Mouse (Mus musculus) hindbrain, embryonic 14.5 days (tissue): ENCODE measurements around the gene Fign. TPM values are rescaled to one million over a fixed set of nuclear protein-coding genes. Genes with fewer than 3 reads are reported as not detected.
A peak's percentile ranks its signal among the peaks of the same experiment; 100 is the strongest.

ENCODE experiments used
- ATAC-seq: fragments of 200-750 bp; cut with Nextera tagmentation; 2 replicates; pipeline ENCODE4 v1.8.0; 2017; ENCODE audit warnings: moderate number of reproducible peaks, mild to moderate bottlenecking, moderate TSS enrichment, moderate library complexity; ENCODE audit not compliant: low FRiP score
- DNase-seq: peaks from one replicate; pipeline ENCODE4 v3.0.0-alpha.2; 2015; ENCODE audit warnings: low spot score
- H3K27ac ChIP-seq: fragments of 300-500 bp; sonication (generic); 2 replicates; pipeline ENCODE4 v1.5.1; 2014; ENCODE audit warnings: mild to moderate bottlenecking, moderate library complexity
- H3K27me3 ChIP-seq: fragments of 300-500 bp; sonication (generic); 2 replicates; pipeline ENCODE4 v1.6.1; 2014; ENCODE audit warnings: mild to moderate bottlenecking, low read length, mixed read lengths; ENCODE audit not compliant: control insufficient read depth, insufficient read depth
- H3K36me3 ChIP-seq: fragments of 300-500 bp; sonication (generic); replicated peaks from 2 replicates; pipeline ENCODE4 v1.6.1; 2014; ENCODE audit not compliant: control insufficient read depth, insufficient read depth
- H3K4me1 ChIP-seq: fragments of 300-500 bp; sonication (generic); replicated peaks from 2 replicates; pipeline ENCODE4 v1.6.1; 2014; ENCODE audit warnings: antibody characterized with exemption, low read length, mixed read lengths; ENCODE audit not compliant: control insufficient read depth, insufficient read depth
- H3K4me2 ChIP-seq: fragments of 300-500 bp; sonication (generic); replicated peaks from 2 replicates; pipeline ENCODE4 v1.6.1; 2014; ENCODE audit warnings: mild to moderate bottlenecking, moderate library complexity
- H3K4me3 ChIP-seq: fragments of 300-500 bp; sonication (generic); replicated peaks from 2 replicates; pipeline ENCODE4 v1.5.1; 2014; ENCODE audit warnings: mild to moderate bottlenecking, low read length
- H3K9ac ChIP-seq: fragments of 300-500 bp; sonication (generic); 2 replicates; pipeline ENCODE4 v1.6.1; 2014
- H3K9me3 ChIP-seq: fragments of 300-500 bp; sonication (generic); 2 replicates; pipeline ENCODE4 v1.6.1; 2016; ENCODE audit warnings: low read length; ENCODE audit not compliant: control insufficient read depth
- whole genome bisulfite sequencing: fragments of 180-500 bp; shearing (Covaris S2); extraction: QIAGEN DNeasy Blood & Tissue Kit; methylation state at CpG from one replicate; pipeline ENCODE4 v1.1.7; 2014; 5-methylcytosine and 5-hydroxymethylcytosine counted together
- polyA plus RNA-seq: library from polyadenylated mRNA; unstranded; fragments of >200 nt; fragmentation: Nextera tagmentation; extraction: Ambion mirVana; gene quantifications from 2 replicates; pipeline ENCODE4 v1.2.1, GENCODE M21; 2014

Gene Fign
- polyA plus RNA-seq, 1 experiment from 2014 or later = 15.1 TPM

GRCm38 (mm10) chr2:64072158-64072557 is 25.7 kb downstream of the Fign start:
- H3K9ac ChIP-seq = no peak overlapping the region
- H3K4me2 ChIP-seq = no peak overlapping the region
- H3K36me3 ChIP-seq = no peaks in the 10 kb centered on the region
- H3K4me3 ChIP-seq = no peak overlapping the region
- WGBS = 49% methylated on average over 4 of the region's 4 CpGs
- DNase-seq (no peak), ATAC-seq (no peak)
- peaks cover 26% of the 10 kb centered on the region for H3K4me1 ChIP-seq
- no peaks in the 10 kb centered on the region for H3K27me3 ChIP-seq
- H3K27ac ChIP-seq = no peak overlapping the region
- H3K9me3 ChIP-seq = no peaks in the 10 kb centered on the region

GRCm38 (mm10) chr2:64069950-64070695 is 27.7 kb downstream of the Fign start:
- ATAC-seq (no peak), DNase-seq (no peak)
- Histone ChIP-seq H3K9me3 (no peaks in the 10 kb centered on the region), H3K4me1 (peaks cover 16% of the 10 kb centered on the region), H3K36me3 (no peaks in the 10 kb centered on the region), H3K27me3 (no peaks in the 10 kb centered on the region), H3K4me3 (no peak overlapping the region), H3K4me2 (no peak overlapping the region), H3K9ac (no peak overlapping the region), H3K27ac (no peak overlapping the region)
- WGBS = 89% methylated on average over 10 of the region's 10 CpGs

GRCm38 (mm10) chr2:64065511-64065910 is 32.3 kb downstream of the Fign start:
- 0 out of 2 replicates have a peak, but pooled peaks cover 4% of the 10 kb centered on the region for H3K4me1 ChIP-seq
- no peaks in the 10 kb centered on the region for H3K36me3 ChIP-seq
- H3K4me2 ChIP-seq = no peak overlapping the region
- ATAC-seq (no peak), DNase-seq (no peak)
- H3K9me3 ChIP-seq = no peaks in the 10 kb centered on the region
- H3K27me3 ChIP-seq = no peaks in the 10 kb centered on the region
- H3K9ac ChIP-seq = no peak overlapping the region
- H3K27ac ChIP-seq = no peak overlapping the region
- 54% methylated on average over 4 of the region's 4 CpGs for WGBS
- no peak overlapping the region for H3K4me3 ChIP-seq

GRCm38 (mm10) chr2:64059477-64059876 is 38.4 kb downstream of the Fign start:
- H3K9ac ChIP-seq = no peak overlapping the region
- H3K4me2 ChIP-seq = no peak overlapping the region
- no peaks in the 10 kb centered on the region for H3K4me1 ChIP-seq
- ATAC-seq = no peak
- no peaks in the 10 kb centered on the region for H3K36me3 ChIP-seq
- no peak overlapping the region for H3K27ac ChIP-seq
- H3K9me3 ChIP-seq = no peaks in the 10 kb centered on the region
- H3K27me3 ChIP-seq = no peaks in the 10 kb centered on the region
- 94% methylated on average over 5 of the region's 5 CpGs for WGBS
- no peak overlapping the region for H3K4me3 ChIP-seq
- no peak for DNase-seq

GRCm38 (mm10) chr2:64048142-64048541 is 49.7 kb downstream of the Fign start:
- no peak overlapping the region for H3K27ac ChIP-seq
- H3K27me3 ChIP-seq = no peaks in the 10 kb centered on the region
- WGBS = 78% methylated on average over 2 of the region's 2 CpGs
- no peak overlapping the region for H3K4me3 ChIP-seq
- no peaks in the 10 kb centered on the region for H3K36me3 ChIP-seq
- no peak overlapping the region for H3K4me2 ChIP-seq
- H3K9me3 ChIP-seq = no peaks in the 10 kb centered on the region
- H3K4me1 ChIP-seq = no peaks in the 10 kb centered on the region
- ATAC-seq (no peak), DNase-seq (no peak)
- no peak overlapping the region for H3K9ac ChIP-seq

- no peak overlapping the region for H3K27ac ChIP-seq
- no peak; the same call in 1 of the 2 replicates for ATAC-seq
Measured at GRCm38 (mm10) chr2:64043099-64043498, 54.7 kb downstream of the Fign start.

GRCm38 (mm10) chr2:64035393-64035792 is 62.4 kb downstream of the Fign start:
- Histone ChIP-seq H3K27me3 (no peaks in the 10 kb centered on the region), H3K36me3 (no peaks in the 10 kb centered on the region), H3K4me2 (no peak overlapping the region), H3K4me1 (no peaks in the 10 kb centered on the region), H3K4me3 (no peak overlapping the region), H3K27ac (no peak overlapping the region), H3K9ac (no peak overlapping the region), H3K9me3 (no peaks in the 10 kb centered on the region)
- DNase-seq = no peak
- no peak for ATAC-seq
- 68% methylated on average over 3 of the region's 3 CpGs for WGBS

More at GRCm38 (mm10) chr2:64043099-64043498, 54.7 kb downstream of the Fign start:
- Histone ChIP-seq H3K9ac (no peak overlapping the region), H3K27me3 (no peaks in the 10 kb centered on the region), H3K4me3 (no peak overlapping the region), H3K4me1 (no peaks in the 10 kb centered on the region), H3K4me2 (no peak overlapping the region), H3K36me3 (no peaks in the 10 kb centered on the region), H3K9me3 (no peaks in the 10 kb centered on the region)
- peak; percentile 70 for DNase-seq
- 54% methylated on average over 3 of the region's 3 CpGs for WGBS

GRCm38 (mm10) chr2:64033871-64034270 is 64.0 kb downstream of the Fign start:
- 69% methylated on average over 3 of the region's 3 CpGs for WGBS
- ATAC-seq (no peak), DNase-seq (no peak)
- no peaks in the 10 kb centered on the region for H3K4me1 ChIP-seq
- H3K27ac ChIP-seq = no peak overlapping the region
- no peaks in the 10 kb centered on the region for H3K27me3 ChIP-seq
- H3K9ac ChIP-seq = no peak overlapping the region
- no peak overlapping the region for H3K4me3 ChIP-seq
- H3K9me3 ChIP-seq = no peaks in the 10 kb centered on the region
- H3K4me2 ChIP-seq = no peak overlapping the region
- no peaks in the 10 kb centered on the region for H3K36me3 ChIP-seq

GRCm38 (mm10) chr2:64025961-64026360 is 71.9 kb downstream of the Fign start:
- DNase-seq = no peak
- WGBS = 76% methylated on average over 4 of the region's 4 CpGs
- Histone ChIP-seq H3K36me3 (no peaks in the 10 kb centered on the region), H3K9me3 (no peaks in the 10 kb centered on the region), H3K27me3 (no peaks in the 10 kb centered on the region), H3K9ac (no peak overlapping the region), H3K4me2 (no peak overlapping the region), H3K4me3 (no peak overlapping the region), H3K27ac (no peak overlapping the region), H3K4me1 (no peaks in the 10 kb centered on the region; the same call in 1 of the 2 replicates)
- no peak for ATAC-seq
